Mouse (Mus musculus) embryonic facial prominence, embryonic 12.5 days (tissue): ENCODE results near the gene Gga3. TPM values are rescaled to one million over a fixed set of nuclear protein-coding genes. Genes with fewer than 3 reads are reported as not detected.

Source experiments
- ATAC-seq: fragments of 200-750 bp; cut with Nextera tagmentation; 2 replicates; pipeline ENCODE4 v1.8.0; 2017; ENCODE audit not compliant: insufficient number of reproducible peaks, insufficient read depth, low FRiP score, low TSS enrichment
- H3K27ac ChIP-seq: fragments of 300-500 bp; sonication (generic); 2 replicates; pipeline ENCODE4 v1.5.1; 2016; ENCODE audit warnings: mild to moderate bottlenecking
- H3K27me3 ChIP-seq: fragments of 300-500 bp; sonication (generic); 2 replicates; pipeline ENCODE4 v1.6.1; 2016; ENCODE audit warnings: mild to moderate bottlenecking, moderate library complexity
- H3K36me3 ChIP-seq: fragments of 300-500 bp; sonication (generic); 2 replicates; pipeline ENCODE4 v1.6.1; 2016; ENCODE audit warnings: mild to moderate bottlenecking
- H3K4me1 ChIP-seq: fragments of 300-500 bp; sonication (generic); 2 replicates; pipeline ENCODE4 v1.6.1; 2016
- H3K4me2 ChIP-seq: fragments of 300-500 bp; sonication (generic); replicated peaks from 2 replicates; pipeline ENCODE4 v1.6.1; 2016; ENCODE audit warnings: mild to moderate bottlenecking, moderate library complexity
- H3K4me3 ChIP-seq: fragments of 300-500 bp; sonication (generic); 2 replicates; pipeline ENCODE4 v1.5.1; 2016; ENCODE audit warnings: mild to moderate bottlenecking
- H3K9ac ChIP-seq: fragments of 300-500 bp; sonication (generic); 2 replicates; pipeline ENCODE4 v1.6.1; 2016; ENCODE audit warnings: mild to moderate bottlenecking, moderate library complexity
- H3K9me3 ChIP-seq: fragments of 300-500 bp; sonication (generic); 2 replicates; pipeline ENCODE4 v1.6.1; 2016; ENCODE audit warnings: mild to moderate bottlenecking, moderate library complexity
- WGBS: fragments of 180-500 bp; shearing (Covaris S2); methylation state at CpG from one replicate; pipeline ENCODE4 v1.1.7; 2016; 5-methylcytosine and 5-hydroxymethylcytosine counted together
- polyA plus RNA-seq: library from polyadenylated mRNA; unstranded; fragments of >200 nt; fragmentation: Nextera tagmentation; extraction: Ambion mirVana; gene quantifications from 2 replicates; pipeline ENCODE4 v1.2.1, GENCODE M21; 2016

Gene Gga3
- polyA plus RNA-seq, 1 experiment from 2014 or later: 29.1 TPM

- Histone ChIP-seq H3K36me3 (0 out of 2 replicates have a peak, but pooled peaks cover 3% of the 10 kb centered on the region), H3K4me2 (no peak overlapping the region)
- WGBS: 88% methylated on average over 13 of the region's 13 CpGs
Observed at GRCm38 (mm10) chr11:115629734-115630531, 26.1 kb upstream of the Gga3 start.

GRCm38 (mm10) chr11:115628465-115629101, 24.7 kb upstream of the Gga3 start:
- Histone ChIP-seq H3K27me3 (no peaks in the 10 kb centered on the region), H3K9me3 (no peaks in the 10 kb centered on the region), H3K9ac (peak overlapping the region; percentile 32; the same call in 1 of the 2 replicates), H3K4me1 (peaks cover 9% of the 10 kb centered on the region; the same call in 1 of the 2 replicates), H3K4me3 (peak overlapping the region; percentile 74), H3K27ac (no peak overlapping the region), H3K4me2 (peak overlapping the region; percentile 45), H3K36me3 (0 out of 2 replicates have a peak, but pooled peaks cover 5% of the 10 kb centered on the region)
- WGBS: 54% methylated on average over 13 of the region's 13 CpGs
- 0 out of 2 replicates have a peak, but pooled peaks have one; percentile 17 for ATAC-seq

More at GRCm38 (mm10) chr11:115629734-115630531, 26.1 kb upstream of the Gga3 start:
- ATAC-seq: no peak
- Histone ChIP-seq H3K9me3 (no peaks in the 10 kb centered on the region), H3K4me1 (peaks cover 12% of the 10 kb centered on the region; the same call in 1 of the 2 replicates), H3K4me3 (no peak overlapping the region), H3K27ac (no peak overlapping the region), H3K27me3 (no peaks in the 10 kb centered on the region), H3K9ac (no peak overlapping the region)

GRCm38 (mm10) chr11:115627705-115628464, 24.0 kb upstream of the Gga3 start, which contains the start of gene Slc25a19:
Gene Slc25a19, minus strand, starts transcription at chr11:115628295.
- H3K4me3 ChIP-seq: peak within 1 kb of the TSS; percentile 74
- H3K9ac ChIP-seq: peak within 1 kb of the TSS; percentile 74
- peak; percentile 99 for ATAC-seq
- H3K4me2 ChIP-seq: peak within 1 kb of the TSS; percentile 92
- H3K9me3 ChIP-seq: no peaks in the 10 kb centered on the region
- H3K27ac ChIP-seq: no peak within 1 kb of the TSS
- H3K36me3 ChIP-seq: peaks cover 11% of the 10 kb centered on the region
- H3K27me3 ChIP-seq: no peaks in the 10 kb centered on the region
- WGBS: under 1% methylated on average over 47 of the region's 47 CpGs
- peaks cover 9% of the 10 kb centered on the region; the same call in 1 of the 2 replicates for H3K4me1 ChIP-seq

- H3K4me1 ChIP-seq: peaks cover 9% of the 10 kb centered on the region; the same call in 1 of the 2 replicates
- peak overlapping the region; percentile 74 for H3K4me3 ChIP-seq
- H3K9ac ChIP-seq: peak overlapping the region; percentile 74; the same call in 1 of the 2 replicates
- H3K27me3 ChIP-seq: no peaks in the 10 kb centered on the region
- no peak for ATAC-seq
- peaks cover 19% of the 10 kb centered on the region for H3K36me3 ChIP-seq
- no peaks in the 10 kb centered on the region for H3K9me3 ChIP-seq
- WGBS: 51% methylated on average over 11 of the region's 11 CpGs
- H3K27ac ChIP-seq: no peak overlapping the region
- H3K4me2 ChIP-seq: peak overlapping the region; percentile 92
Observed at GRCm38 (mm10) chr11:115626824-115627616, 23.2 kb upstream of the Gga3 start.

- Histone ChIP-seq H3K9me3 (no peaks in the 10 kb centered on the region), H3K9ac (no peak overlapping the region), H3K4me2 (no peak overlapping the region), H3K36me3 (peaks cover 30% of the 10 kb centered on the region), H3K27me3 (no peaks in the 10 kb centered on the region), H3K27ac (no peak overlapping the region), H3K4me1 (peaks cover 9% of the 10 kb centered on the region; the same call in 1 of the 2 replicates), H3K4me3 (no peak overlapping the region)
- ATAC-seq: no peak
- WGBS: 81% methylated on average over 9 of the region's 9 CpGs
Observed at GRCm38 (mm10) chr11:115625877-115626276, 22.0 kb upstream of the Gga3 start.

GRCm38 (mm10) chr11:115623487-115624070, 19.7 kb upstream of the Gga3 start:
- no peak overlapping the region for H3K9ac ChIP-seq
- H3K4me2 ChIP-seq: no peak overlapping the region
- peaks cover 43% of the 10 kb centered on the region for H3K36me3 ChIP-seq
- no peak overlapping the region for H3K27ac ChIP-seq
- H3K9me3 ChIP-seq: no peaks in the 10 kb centered on the region
- no peak for ATAC-seq
- WGBS: 72% methylated on average over 9 of the region's 9 CpGs
- H3K4me3 ChIP-seq: no peak overlapping the region
- H3K27me3 ChIP-seq: no peaks in the 10 kb centered on the region
- peaks cover 9% of the 10 kb centered on the region; the same call in 1 of the 2 replicates for H3K4me1 ChIP-seq

- Histone ChIP-seq H3K36me3 (peaks cover 51% of the 10 kb centered on the region), H3K4me3 (no peak overlapping the region), H3K9ac (no peak overlapping the region), H3K4me2 (no peak overlapping the region), H3K27me3 (no peaks in the 10 kb centered on the region), H3K27ac (no peak overlapping the region), H3K9me3 (no peaks in the 10 kb centered on the region), H3K4me1 (no peaks in the 10 kb centered on the region)
- ATAC-seq: no peak
- 93% methylated on average over 7 of the region's 7 CpGs for WGBS
Observed at GRCm38 (mm10) chr11:115619949-115620348, 16.1 kb upstream of the Gga3 start.

- ATAC-seq: no peak
- 85% methylated on average over 16 of the region's 16 CpGs for WGBS
- H3K9me3 ChIP-seq: no peaks in the 10 kb centered on the region
Observed at GRCm38 (mm10) chr11:115618732-115619516, 15.1 kb upstream of the Gga3 start.

GRCm38 (mm10) chr11:115618001-115618400, 14.2 kb upstream of the Gga3 start:
- 82% methylated on average over 2 of the region's 2 CpGs for WGBS
- H3K36me3 ChIP-seq: peaks cover 50% of the 10 kb centered on the region
- ATAC-seq: no peak

More at GRCm38 (mm10) chr11:115618732-115619516, 15.1 kb upstream of the Gga3 start:
- no peak overlapping the region for H3K27ac ChIP-seq
- H3K36me3 ChIP-seq: peaks cover 56% of the 10 kb centered on the region
- no peak overlapping the region for H3K9ac ChIP-seq
- H3K27me3 ChIP-seq: no peaks in the 10 kb centered on the region
- H3K4me1 ChIP-seq: no peaks in the 10 kb centered on the region
- no peak overlapping the region for H3K4me2 ChIP-seq
- H3K4me3 ChIP-seq: no peak overlapping the region

GRCm38 (mm10) chr11:115616893-115617292, 13.0 kb upstream of the Gga3 start:
- Histone ChIP-seq H3K9me3 (no peaks in the 10 kb centered on the region), H3K9ac (no peak overlapping the region), H3K4me3 (no peak overlapping the region), H3K4me1 (peaks cover 6% of the 10 kb centered on the region), H3K4me2 (no peak overlapping the region), H3K27me3 (no peaks in the 10 kb centered on the region), H3K36me3 (peaks cover 39% of the 10 kb centered on the region), H3K27ac (no peak overlapping the region)
- no peak for ATAC-seq
- 82% methylated on average over 6 of the region's 6 CpGs for WGBS

More at GRCm38 (mm10) chr11:115618001-115618400, 14.2 kb upstream of the Gga3 start:
- H3K9ac ChIP-seq: no peak overlapping the region
- H3K4me3 ChIP-seq: no peak overlapping the region
- no peak overlapping the region for H3K4me2 ChIP-seq
- no peaks in the 10 kb centered on the region for H3K9me3 ChIP-seq
- peaks cover 4% of the 10 kb centered on the region; the same call in 1 of the 2 replicates for H3K4me1 ChIP-seq
- no peaks in the 10 kb centered on the region for H3K27me3 ChIP-seq
- H3K27ac ChIP-seq: no peak overlapping the region
